Mouse (Mus musculus): ENCODE results near the gene Uqcrc1.

DNA sequence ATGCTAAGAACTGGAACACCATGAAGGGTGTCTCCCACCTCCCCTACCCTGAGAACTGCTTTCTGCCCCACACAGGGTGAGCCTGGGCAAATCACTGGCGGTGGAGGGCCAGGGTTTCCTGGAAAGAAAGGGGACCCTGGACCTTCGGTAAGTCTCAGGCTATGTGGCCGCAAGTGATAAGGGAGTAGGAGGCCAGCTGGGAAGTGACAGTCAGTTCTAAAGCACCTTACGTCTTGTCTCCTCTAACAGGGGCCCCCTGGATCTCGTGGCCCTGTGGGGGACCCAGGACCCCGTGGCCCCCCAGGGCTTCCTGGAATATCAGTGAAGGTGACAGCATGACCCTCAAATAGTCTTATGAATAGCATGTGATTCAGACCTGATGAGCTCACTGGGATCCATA lies 27.9 kb downstream of the Uqcrc1 start:
- no peak for TF ChIP-seq CTCF (IDR thresholded peaks at IDR 0.05 in 2 of 3, conservative IDR thresholded peaks at IDR 0.05 in 1 of 3; ENCODE audit: control insufficient read depth in 1 of 3, insufficient read depth in 1 of 3, low read depth in 2 of 3, low read length in 3 of 3, poor library complexity in 1 of 3, severe bottlenecking in 1 of 3)
- no peak for TF ChIP-seq TAL1 (IDR thresholded peaks at IDR 0.05; ENCODE audit: low read length)
- no peak for TF ChIP-seq ZNF384 (IDR thresholded peaks at IDR 0.05; ENCODE audit: low read depth, low read length)
- TF ChIP-seq MAFK (IDR thresholded peaks at IDR 0.05; ENCODE audit: borderline replicate concordance, low read depth, low read length) = no peak
- TF ChIP-seq POLR2AphosphoS2 (IDR thresholded peaks at IDR 0.05; ENCODE audit: low read length) = no peak
- TF ChIP-seq SMC3 (IDR thresholded peaks at IDR 0.05; ENCODE audit: low read depth, low read length) = no peak
- no peak for TF ChIP-seq EP300 (IDR thresholded peaks at IDR 0.05; ENCODE audit: low read depth in 1 of 2, low read length in 2 of 2)
